Mouse (Mus musculus): Measurements from ENCODE around the gene Ifna6. TPM values are rescaled to one million over a fixed set of nuclear protein-coding genes. Genes with fewer than 3 reads are reported as not detected.
"Not testable (repeated sequence)": the region's sequence is repeated elsewhere in the genome, so short reads cannot be mapped to it uniquely, and the experiment has no call there.

Gene Ifna6
- polyA plus RNA-seq, 1 experiment from 2014 or later: not detected

GRCm38 (mm10) chr4:88805231-88805630 is 22.0 kb upstream of the Ifna6 start, which contains the start of gene Gm13288:
Gm13288 (plus strand) TSS chr4:88805531.
- not testable (repeated sequence) for H3K36me3 ChIP-seq (ENCODE audit: poor library complexity, severe bottlenecking); H3K27me3 ChIP-seq; ATAC-seq; H3K27ac ChIP-seq; H3K4me1 ChIP-seq; H3K9me3 ChIP-seq (replicated peaks); H3K9ac ChIP-seq
- WGBS: no CpG with 5 or more reads among the region's 8 CpGs
- Histone ChIP-seq H3K4me3 (peak within 1 kb of the TSS; percentile 27), H3K4me2 (peak within 1 kb of the TSS; percentile 50)

DNA sequence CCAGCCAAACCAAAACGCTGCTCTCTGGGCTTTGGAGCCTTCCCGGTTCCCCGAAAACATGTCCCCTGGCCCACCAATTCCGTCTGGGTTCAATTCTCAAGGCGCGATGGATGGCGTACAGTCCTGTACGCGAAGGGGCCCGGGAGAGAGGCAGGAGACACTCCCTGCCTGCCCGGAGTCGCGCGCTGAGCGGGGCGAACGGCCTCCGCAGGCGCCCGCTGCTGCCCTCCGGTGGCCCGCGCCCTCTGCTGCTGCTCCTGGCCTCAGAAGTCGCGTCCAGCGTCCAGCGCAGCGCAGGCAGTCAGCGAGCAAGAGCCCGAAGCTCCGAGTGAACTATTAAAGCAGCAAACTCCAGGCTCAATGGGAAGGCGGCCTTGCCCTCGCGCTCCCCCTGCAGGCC is 21.5 kb upstream of the Ifna6 start:
- not testable (repeated sequence) for ATAC-seq; H3K27ac ChIP-seq; H3K36me3 ChIP-seq (ENCODE audit: poor library complexity, severe bottlenecking); H3K9ac ChIP-seq; H3K27me3 ChIP-seq; H3K9me3 ChIP-seq (replicated peaks); H3K4me1 ChIP-seq
- Histone ChIP-seq H3K4me2 (peak overlapping the region; percentile 50), H3K4me3 (peak overlapping the region; percentile 27)
- 0% methylated on average over 16 of the region's 34 CpGs for WGBS

DNA sequence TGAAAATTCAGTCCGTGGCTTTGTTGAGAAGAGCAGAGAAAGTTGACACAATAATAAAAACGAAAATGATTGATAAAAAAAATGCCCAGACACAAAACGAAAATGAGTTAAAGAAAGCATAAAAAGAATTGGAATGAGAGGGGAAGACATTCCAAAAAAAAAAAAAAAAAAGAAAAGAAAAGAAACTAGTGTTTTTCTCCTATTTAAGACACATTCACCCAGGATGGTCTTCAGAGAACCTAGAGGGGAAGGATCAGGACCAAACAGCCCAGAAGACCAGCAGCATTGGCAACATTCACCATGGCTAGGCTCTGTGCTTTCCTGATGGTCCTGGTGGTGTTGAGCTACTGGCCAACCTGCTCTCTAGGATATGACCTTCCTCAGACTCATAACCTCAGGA is 11.3 kb upstream of the Ifna6 start, which contains the start of gene Ifna7:
Ifna7 (plus strand) TSS at position 301 of the 400 bp plus-strand sequence.
- peaks cover 3% of the 10 kb centered on the region; the same call in 1 of the 2 replicates for H3K27me3 ChIP-seq
- H3K36me3 ChIP-seq (ENCODE audit: poor library complexity, severe bottlenecking): no peaks in the 10 kb centered on the region
- no peak for ATAC-seq
- no peak within 1 kb of the TSS for H3K9ac ChIP-seq
- no peak within 1 kb of the TSS for H3K4me3 ChIP-seq
- no peak within 1 kb of the TSS for H3K4me2 ChIP-seq
- no peaks in the 10 kb centered on the region for H3K9me3 ChIP-seq (replicated peaks)
- H3K4me1 ChIP-seq: no peaks in the 10 kb centered on the region
- H3K27ac ChIP-seq: no peak within 1 kb of the TSS
- WGBS: 57% methylated on average over 3 of the region's 3 CpGs

GRCm38 (mm10) chr4:88819659-88820058 is 7.6 kb upstream of the Ifna6 start, which contains the start of gene Ifna11:
Ifna11 (plus strand) TSS chr4:88819959.
- no peaks in the 10 kb centered on the region for H3K9me3 ChIP-seq (replicated peaks)
- no peak for ATAC-seq
- H3K36me3 ChIP-seq (ENCODE audit: poor library complexity, severe bottlenecking): no peaks in the 10 kb centered on the region
- no peak within 1 kb of the TSS for H3K4me3 ChIP-seq
- 75% methylated on average over 1 of the region's 1 CpGs for WGBS
- H3K4me1 ChIP-seq: no peaks in the 10 kb centered on the region
- H3K27me3 ChIP-seq: peaks cover 3% of the 10 kb centered on the region; the same call in 1 of the 2 replicates
- H3K27ac ChIP-seq: no peak within 1 kb of the TSS
- no peak within 1 kb of the TSS for H3K9ac ChIP-seq
- H3K4me2 ChIP-seq: no peak within 1 kb of the TSS

GRCm38 (mm10) chr4:88822995-88823394 is 4.2 kb upstream of the Ifna6 start:
- no peak overlapping the region for H3K4me3 ChIP-seq
- no peaks in the 10 kb centered on the region for H3K27me3 ChIP-seq
- ATAC-seq: no peak
- H3K9me3 ChIP-seq (replicated peaks): no peaks in the 10 kb centered on the region
- no peak overlapping the region for H3K4me2 ChIP-seq
- no peaks in the 10 kb centered on the region for H3K4me1 ChIP-seq
- no peaks in the 10 kb centered on the region for H3K36me3 ChIP-seq (ENCODE audit: poor library complexity, severe bottlenecking)
- no peak overlapping the region for H3K9ac ChIP-seq
- H3K27ac ChIP-seq: no peak overlapping the region
- 26% methylated on average over 4 of the region's 4 CpGs for WGBS

GRCm38 (mm10) chr4:88830523-88830922 is 3.3 kb downstream of the Ifna6 start:
- H3K9ac ChIP-seq: no peak overlapping the region
- H3K4me2 ChIP-seq: no peak overlapping the region
- H3K27me3 ChIP-seq: no peaks in the 10 kb centered on the region
- H3K4me3 ChIP-seq: no peak overlapping the region
- no peaks in the 10 kb centered on the region for H3K4me1 ChIP-seq
- no peaks in the 10 kb centered on the region for H3K36me3 ChIP-seq (ENCODE audit: poor library complexity, severe bottlenecking)
- 23% methylated on average over 4 of the region's 4 CpGs for WGBS
- no peaks in the 10 kb centered on the region for H3K9me3 ChIP-seq (replicated peaks)
- H3K27ac ChIP-seq: no peak overlapping the region
- ATAC-seq: no peak

- H3K27ac ChIP-seq; H3K27me3 ChIP-seq; H3K4me2 ChIP-seq; ATAC-seq; H3K4me3 ChIP-seq; H3K9me3 ChIP-seq (replicated peaks); H3K36me3 ChIP-seq (ENCODE audit: poor library complexity, severe bottlenecking); H3K9ac ChIP-seq; H3K4me1 ChIP-seq: not testable (repeated sequence)
- 81% methylated on average over 1 of the region's 1 CpGs for WGBS
These were observed 8.0 kb downstream of the Ifna6 start, which contains the start of gene Ifna5 for GRCm38 (mm10) chr4:88835225-88835624. Ifna5 (plus strand) TSS chr4:88835525.

- Histone ChIP-seq H3K27me3 (no peaks in the 10 kb centered on the region), H3K4me2 (no peak overlapping the region), H3K4me1 (no peaks in the 10 kb centered on the region), H3K27ac (no peak overlapping the region), H3K4me3 (no peak overlapping the region), H3K9ac (no peak overlapping the region), H3K9me3 (replicated peaks) (no peaks in the 10 kb centered on the region), H3K36me3 (ENCODE audit: poor library complexity, severe bottlenecking) (no peaks in the 10 kb centered on the region)
- ATAC-seq: no peak
- 43% methylated on average over 3 of the region's 3 CpGs for WGBS
These were observed 11.6 kb downstream of the Ifna6 start for GRCm38 (mm10) chr4:88838828-88839227.

DNA sequence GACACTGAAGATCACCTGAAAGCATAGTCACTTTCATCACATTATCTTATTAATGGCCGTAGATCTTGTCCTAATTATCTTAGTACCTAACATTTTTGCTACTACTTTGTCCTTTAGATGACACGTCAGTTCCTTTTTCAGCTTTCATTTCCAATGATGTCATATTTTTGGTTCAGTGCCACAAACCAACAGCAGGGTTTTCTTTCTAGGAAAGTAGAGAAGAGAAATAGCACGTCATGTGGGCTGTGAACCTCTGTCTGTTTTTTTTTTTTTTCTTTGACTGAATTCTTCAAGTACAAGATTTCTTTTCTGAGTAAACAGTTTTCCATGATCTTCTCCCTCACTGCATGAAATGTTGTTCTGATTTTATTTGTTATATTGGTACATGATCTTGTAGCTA is 12.8 kb downstream of the Ifna6 start:
- H3K27me3 ChIP-seq: no peaks in the 10 kb centered on the region
- H3K27ac ChIP-seq: no peak overlapping the region
- H3K9ac ChIP-seq: no peak overlapping the region
- no peaks in the 10 kb centered on the region for H3K36me3 ChIP-seq (ENCODE audit: poor library complexity, severe bottlenecking)
- WGBS: 69% methylated on average over 3 of the region's 3 CpGs
- no peaks in the 10 kb centered on the region for H3K9me3 ChIP-seq (replicated peaks)
- H3K4me2 ChIP-seq: no peak overlapping the region
- no peak overlapping the region for H3K4me3 ChIP-seq
- ATAC-seq: no peak
- no peaks in the 10 kb centered on the region for H3K4me1 ChIP-seq

DNA sequence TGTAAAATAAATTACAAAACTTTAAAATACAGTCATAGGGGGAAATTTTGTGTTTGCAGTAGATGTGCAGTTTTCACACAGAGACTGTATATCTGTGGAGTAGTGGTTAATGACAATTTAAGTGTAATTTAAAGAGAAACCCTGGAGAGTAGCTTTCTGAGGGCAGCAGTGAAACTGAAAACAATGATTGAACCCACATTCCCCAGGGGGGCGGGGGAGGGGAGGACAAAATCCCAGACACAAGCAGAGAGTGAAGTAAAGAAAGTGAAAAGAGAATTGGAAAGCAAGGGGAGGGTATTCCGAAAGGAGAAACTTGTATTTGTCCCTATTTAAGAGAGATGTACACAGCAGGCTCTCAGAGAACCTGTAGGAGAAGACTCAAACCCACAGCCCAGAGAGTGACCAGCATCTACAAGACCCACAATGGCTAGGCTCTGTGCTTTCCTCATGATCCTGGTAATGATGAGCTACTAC is 14.3 kb downstream of the Ifna6 start, which contains the start of gene Ifna4:
Ifna4 (plus strand) TSS at position 424 of the 474 bp plus-strand sequence.
- Histone ChIP-seq H3K4me3 (no peak within 1 kb of the TSS), H3K9ac (no peak within 1 kb of the TSS), H3K27ac (no peak within 1 kb of the TSS), H3K27me3 (no peaks in the 10 kb centered on the region), H3K9me3 (replicated peaks) (no peaks in the 10 kb centered on the region), H3K36me3 (ENCODE audit: poor library complexity, severe bottlenecking) (no peaks in the 10 kb centered on the region), H3K4me2 (no peak within 1 kb of the TSS), H3K4me1 (no peaks in the 10 kb centered on the region)
- no peak for ATAC-seq
- 31% methylated on average over 2 of the region's 2 CpGs for WGBS

DNA sequence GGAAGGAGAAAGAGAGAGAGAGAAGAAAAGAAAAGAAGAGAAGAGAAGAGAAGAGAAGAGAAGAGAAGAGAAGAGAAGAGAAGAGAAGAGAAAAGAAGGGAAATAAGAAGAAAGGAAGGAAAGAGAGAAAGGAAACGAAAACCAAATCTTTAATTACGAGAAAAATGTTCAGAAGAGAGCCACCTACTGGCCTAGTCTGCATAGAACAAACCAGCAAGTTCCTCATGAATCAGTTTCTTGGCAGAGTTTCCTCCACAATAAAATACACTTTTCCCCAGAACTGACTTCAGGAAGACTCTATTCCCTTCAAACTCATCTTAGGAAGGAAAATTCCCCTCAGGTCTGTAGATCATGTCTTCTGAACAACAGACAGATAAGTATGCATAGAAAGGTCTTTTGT is 18.1 kb downstream of the Ifna6 start:
- Histone ChIP-seq H3K27ac (no peak overlapping the region), H3K4me3 (no peak overlapping the region), H3K9me3 (replicated peaks) (no peaks in the 10 kb centered on the region), H3K27me3 (no peaks in the 10 kb centered on the region), H3K36me3 (ENCODE audit: poor library complexity, severe bottlenecking) (no peaks in the 10 kb centered on the region), H3K4me1 (no peaks in the 10 kb centered on the region), H3K9ac (no peak overlapping the region), H3K4me2 (no peak overlapping the region)
- WGBS: 64% methylated on average over 2 of the region's 2 CpGs
- no peak for ATAC-seq

GRCm38 (mm10) chr4:88849698-88850097 is 22.5 kb downstream of the Ifna6 start, which contains the start of gene Ifna1:
Ifna1 (plus strand) TSS chr4:88850087.
- Histone ChIP-seq H3K4me1 (peaks cover 8% of the 10 kb centered on the region), H3K4me2 (no peak within 1 kb of the TSS), H3K9ac (no peak within 1 kb of the TSS), H3K27me3 (no peaks in the 10 kb centered on the region), H3K36me3 (ENCODE audit: poor library complexity, severe bottlenecking) (no peaks in the 10 kb centered on the region), H3K4me3 (no peak within 1 kb of the TSS), H3K27ac (no peak within 1 kb of the TSS), H3K9me3 (replicated peaks) (no peaks in the 10 kb centered on the region)
- 48% methylated on average over 1 of the region's 1 CpGs for WGBS
- ATAC-seq: no peak

Data from forebrain, embryonic 13.5 days (tissue).